Mouse (Mus musculus): ENCODE data around the gene Edaradd.

DNA sequence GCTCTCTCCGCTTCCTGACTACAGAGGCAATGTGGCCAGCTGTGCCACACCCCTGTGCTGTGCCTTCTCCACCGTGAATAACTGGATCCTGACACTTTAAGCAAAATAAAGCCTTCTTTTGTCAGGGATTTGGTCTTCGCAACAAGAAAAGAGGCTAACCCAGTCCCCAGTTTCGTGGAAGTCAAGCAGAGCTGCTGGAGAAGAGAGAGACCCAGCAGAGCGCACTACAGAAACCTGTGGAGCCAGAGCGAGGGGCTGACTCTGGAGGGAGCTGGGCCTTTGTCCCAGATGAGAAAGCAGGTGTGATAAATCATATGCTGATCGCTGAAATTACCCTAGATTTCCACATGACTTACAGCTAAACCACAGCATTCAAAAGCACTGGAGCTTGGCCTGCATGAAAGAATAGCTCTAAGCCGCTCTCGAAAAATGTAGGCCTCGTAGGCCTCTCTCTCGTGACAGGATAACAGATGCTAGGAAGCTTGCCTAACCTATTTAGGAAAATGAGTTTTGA, 16.9 kb downstream of the Edaradd start:
- TF ChIP-seq CTCF (IDR thresholded peaks at IDR 0.05; ENCODE audit: control insufficient read depth, insufficient read depth, insufficient read length) (no peak), MYOG (IDR thresholded peaks at IDR 0.05; ENCODE audit: control insufficient read depth, extremely low read depth, insufficient read length) (no peak), MYOD1 (IDR thresholded peaks at IDR 0.05; ENCODE audit: control insufficient read depth, insufficient read length, low read depth) (no peak), CEBPB (IDR thresholded peaks at IDR 0.05; ENCODE audit: low read depth) (no peak), MAX (IDR thresholded peaks at IDR 0.05) (no peak), USF1 (IDR thresholded peaks at IDR 0.05; ENCODE audit: low read depth) (no peak)

Data from C2C12 (cell line).